Mouse (Mus musculus): ENCODE results near the gene Nkd1.

GRCm38 (mm10) chr8:88546032-88546732 is 25.0 kb downstream of the Nkd1 start:
- TF ChIP-seq CTCF (IDR thresholded peaks at IDR 0.05; ENCODE audit: low read depth) (no peak), EP300 (optimal IDR thresholded peaks at IDR 0.05) (no peak)
